Mouse (Mus musculus): ENCODE data around the gene Rasef. TPM values are rescaled to one million over a fixed set of nuclear protein-coding genes. Genes with fewer than 3 reads are reported as not detected.
"Not testable (repeated sequence)": the region's sequence is repeated elsewhere in the genome, so short reads cannot be mapped to it uniquely, and the experiment has no call there.

Rasef gene
- under 1 TPM; 0.62 to 0.77 TPM for total RNA-seq (2021)

GRCm38 (mm10) chr4:73790260-73791185 lies at the start of gene Rasef:
Rasef (minus strand) TSS chr4:73790994.
- intact Hi-C loops (cut with DNase I) = no loop called here
- DNase-seq = peak; percentile 18

GRCm38 (mm10) chr4:73826587-73826986 lies 35.8 kb upstream of the Rasef start:
- no peak for DNase-seq
- intact Hi-C loops (cut with DNase I) = no loop called here

GRCm38 (mm10) chr4:73791186-73791540 lies 369 bp upstream of the Rasef start:
- intact Hi-C loops (cut with DNase I) = no loop called here

GRCm38 (mm10) chr4:73789534-73789933 lies 1.3 kb downstream of the Rasef start:
- intact Hi-C loops (cut with DNase I) = no loop called here
- DNase-seq = no peak

More at GRCm38 (mm10) chr4:73791186-73791540, 369 bp upstream of the Rasef start:
- DNase-seq = no peak

DNA sequence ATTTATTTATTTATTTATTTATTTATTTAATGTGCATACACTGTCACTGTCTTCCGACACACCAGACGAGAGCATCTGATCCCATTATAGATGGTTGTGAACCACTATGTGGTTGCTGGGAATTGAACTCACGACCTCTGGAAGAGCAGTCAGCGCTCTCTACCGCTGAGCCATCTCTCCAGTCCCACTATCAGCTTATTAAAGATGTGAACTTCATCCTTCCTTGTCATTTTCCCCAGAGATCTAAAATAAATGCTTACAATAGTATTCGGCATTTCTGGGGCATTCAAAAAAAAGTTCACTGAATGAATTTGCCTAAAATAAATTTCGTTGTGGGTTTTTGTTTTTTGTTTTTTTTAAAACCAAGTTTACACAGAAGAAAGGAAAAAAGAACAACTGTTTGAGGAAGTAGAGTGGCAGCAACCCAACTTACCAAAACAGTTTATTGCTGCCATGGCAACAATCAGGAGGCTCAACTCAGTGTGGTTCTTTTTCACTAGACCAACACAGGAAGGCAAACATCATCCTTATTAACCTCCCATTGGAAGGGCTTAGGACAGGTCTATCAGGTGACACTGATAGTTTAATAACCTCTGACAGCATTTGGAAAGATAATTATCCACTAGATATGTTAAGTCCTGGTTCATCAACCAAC lies 2.6 kb downstream of the Rasef start:
- no peak for DNase-seq
- intact Hi-C loops (cut with DNase I) = no loop called here

- intact Hi-C loops (cut with DNase I) = no loop called here
Observed at GRCm38 (mm10) chr4:73784147-73784546, 6.6 kb downstream of the Rasef start.

GRCm38 (mm10) chr4:73781061-73781460 lies 9.7 kb downstream of the Rasef start:
- no peak for DNase-seq
- intact Hi-C loops (cut with DNase I) = no loop called here

More at GRCm38 (mm10) chr4:73784147-73784546, 6.6 kb downstream of the Rasef start:
- no peak for DNase-seq

DNA sequence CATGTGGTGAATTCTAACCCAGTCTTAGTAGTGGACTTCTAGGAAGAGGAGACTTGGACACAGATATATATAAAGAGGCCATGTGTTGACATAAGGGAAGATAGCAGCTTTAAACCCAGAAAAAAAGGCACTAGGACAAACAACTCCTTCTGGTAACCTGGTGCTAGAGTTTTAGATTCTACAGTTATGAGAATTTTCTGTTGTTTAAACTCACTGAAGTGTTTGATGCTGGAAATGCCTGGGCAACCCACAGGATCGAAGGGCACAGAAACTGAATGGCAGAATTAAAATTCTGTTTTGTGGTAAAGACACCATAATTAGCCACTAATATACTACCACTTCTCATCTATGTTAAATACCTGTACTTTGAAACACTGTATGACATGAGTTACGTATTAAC lies 15.5 kb downstream of the Rasef start:
- intact Hi-C loops (cut with DNase I) = no loop called here
- no peak for DNase-seq

- no peak for DNase-seq
- intact Hi-C loops (cut with DNase I) = no loop called here
Observed at GRCm38 (mm10) chr4:73773831-73774810, 16.7 kb downstream of the Rasef start.

GRCm38 (mm10) chr4:73772028-73772427 lies 18.8 kb downstream of the Rasef start:
- intact Hi-C loops (cut with DNase I) = no loop called here
- no peak for DNase-seq

GRCm38 (mm10) chr4:73770592-73770991 lies 20.2 kb downstream of the Rasef start:
- intact Hi-C loops (cut with DNase I) = no loop called here
- DNase-seq = no peak

- DNase-seq = peak; percentile 9
- intact Hi-C loops (cut with DNase I) = no loop called here
Observed at GRCm38 (mm10) chr4:73768156-73768555, 22.6 kb downstream of the Rasef start.

DNA sequence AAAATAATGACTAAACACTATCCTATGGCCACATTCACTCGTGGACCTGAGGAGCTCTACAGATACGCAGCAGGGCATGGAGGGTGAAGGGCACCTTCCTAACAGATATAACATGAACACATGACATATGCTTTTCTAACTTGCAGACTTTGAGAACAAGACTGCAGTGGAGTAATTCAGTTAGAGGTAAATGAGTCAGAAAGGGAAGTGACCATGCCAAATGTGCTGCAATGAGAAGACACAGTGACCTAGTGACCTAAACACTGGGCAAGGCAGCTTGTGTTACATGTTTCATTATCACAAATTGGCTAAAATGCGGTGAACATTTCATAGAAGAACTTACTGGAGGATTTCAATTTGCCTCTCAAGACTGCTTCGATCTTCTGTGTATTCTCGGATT lies 42.6 kb downstream of the Rasef start:
- intact Hi-C loops (cut with DNase I) = no loop called here
- DNase-seq = no peak

GRCm38 (mm10) chr4:73739439-73739838 lies 51.4 kb downstream of the Rasef start:
- DNase-seq = no peak
- intact Hi-C loops (cut with DNase I) = no loop called here

GRCm38 (mm10) chr4:73719819-73720218 lies 71.0 kb downstream of the Rasef start:
- no peak for DNase-seq

GRCm38 (mm10) chr4:73718761-73719160 lies 72.0 kb downstream of the Rasef start:
- intact Hi-C loops (cut with DNase I) = no loop called here
- DNase-seq = no peak

More at GRCm38 (mm10) chr4:73719819-73720218, 71.0 kb downstream of the Rasef start:
- intact Hi-C loops (cut with DNase I) = no loop called here

- DNase-seq = not testable (repeated sequence)
Observed at GRCm38 (mm10) chr4:73683216-73683615, 107.6 kb downstream of the Rasef start, which contains the start of gene Gm428. Gm428 (plus strand) TSS chr4:73683516.

DNA sequence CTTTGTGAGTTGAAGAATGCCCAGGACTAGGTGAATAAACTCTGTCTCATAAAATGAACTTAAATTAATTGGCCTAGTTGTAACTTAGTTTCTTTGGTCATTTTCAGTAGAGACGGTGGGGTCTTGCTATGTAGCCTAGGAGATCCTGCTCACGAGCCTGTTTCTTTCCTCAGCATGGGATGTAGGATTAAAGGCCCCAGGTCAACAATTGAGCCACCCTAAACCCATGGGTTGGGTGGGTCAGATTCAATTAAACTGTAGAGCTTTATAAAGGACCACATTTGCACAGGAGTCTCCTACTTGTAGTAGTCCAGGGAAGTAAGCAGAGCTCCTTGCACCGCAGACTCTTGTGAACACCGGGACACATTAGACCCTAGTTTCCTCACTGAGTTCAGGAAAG lies 122.7 kb downstream of the Rasef start, which contains the start of gene Gm11239:
Gm11239 (plus strand) TSS at position 301 of the 400 bp plus-strand sequence.
- DNase-seq; intact Hi-C loops (cut with DNase I): not testable (repeated sequence)

More at GRCm38 (mm10) chr4:73683216-73683615, 107.6 kb downstream of the Rasef start, which contains the start of gene Gm428:
- intact Hi-C loops (cut with DNase I) = not testable (repeated sequence)

Data from left cerebral cortex, postnatal 4 days (tissue).